Mouse (Mus musculus): ENCODE measurements around the gene Tln1. TPM values are rescaled to one million over a fixed set of nuclear protein-coding genes. Genes with fewer than 3 reads are reported as not detected.

Gene Tln1
- total RNA-seq, 1 experiment from 2014 or later = 201 TPM

Other genes with a start within 250 kb of the Tln1 start
- gene Rusc2, start 180.7 kb downstream of the Tln1 start, total RNA-seq (2021) = 34.8 and 38.6 TPM in 2 replicates
- not detected in 2 replicates for gene Fam166b, start 133.6 kb downstream of the Tln1 start, total RNA-seq (2021)
- gene Tesk1, start 120.8 kb downstream of the Tln1 start, total RNA-seq (2021) = 53.9 and 59.0 TPM in 2 replicates
- gene Cd72, start 108.1 kb downstream of the Tln1 start, total RNA-seq (2021) = 2.7 and 12.7 TPM in 2 replicates
- gene Sit1, start 79.0 kb downstream of the Tln1 start, total RNA-seq (2021) = 0.59 and 1.3 TPM in 2 replicates
- 48.3 and 50.0 TPM in 2 replicates for gene Ccdc107, start 69.8 kb downstream of the Tln1 start, total RNA-seq (2021)
- 5.2 and 6.8 TPM in 2 replicates for gene Arhgef39, start 63.0 kb downstream of the Tln1 start, total RNA-seq (2021)
- 0.37 and 0.83 TPM in 2 replicates for gene Car9, start 55.7 kb downstream of the Tln1 start, total RNA-seq (2021)
- 84.5 and 88.0 TPM in 2 replicates for gene Tpm2, start 38.9 kb downstream of the Tln1 start, total RNA-seq (2021)
- 108 and 117 TPM in 2 replicates for gene Creb3, start 359 bp downstream of the Tln1 start, total RNA-seq (2021)
- 43.3 and 52.6 TPM in 2 replicates for gene Rgp1, start 16.0 kb upstream of the Tln1 start, total RNA-seq (2021)
- 11.7 and 15.0 TPM in 2 replicates for gene Gba2, start 16.2 kb upstream of the Tln1 start, total RNA-seq (2021)
- gene Msmp, start 21.8 kb upstream of the Tln1 start, total RNA-seq (2021) = 2.1 and 2.3 TPM in 2 replicates
- gene Npr2, start 69.2 kb upstream of the Tln1 start, total RNA-seq (2021) = 36.4 and 43.9 TPM in 2 replicates
- 0.93 and 1.1 TPM in 2 replicates for gene Spag8, start 90.9 kb upstream of the Tln1 start, total RNA-seq (2021)
- gene Hint2, start 93.8 kb upstream of the Tln1 start, total RNA-seq (2021) = 91.7 and 99.5 TPM in 2 replicates
- gene Tmem8b, start 106.3 kb upstream of the Tln1 start, total RNA-seq (2021) = 7.2 and 9.9 TPM in 2 replicates
- gene Fam221b, start 106.5 kb upstream of the Tln1 start, total RNA-seq (2021) = 0.30 TPM in 1 of 2 replicates, not detected in the other
- gene Olfr70, start 138.1 kb upstream of the Tln1 start, total RNA-seq (2021) = not detected in 2 replicates
- not detected in 2 replicates for gene Olfr71, start 147.6 kb upstream of the Tln1 start, total RNA-seq (2021)
- gene Hrct1, start 164.5 kb upstream of the Tln1 start, total RNA-seq (2021) = 4.4 and 6.2 TPM in 2 replicates
- gene Spaar, start 167.3 kb upstream of the Tln1 start, total RNA-seq (2021) = 4.2 and 6.2 TPM in 2 replicates
- gene Olfr159, start 208.3 kb upstream of the Tln1 start, total RNA-seq (2021) = not detected in 2 replicates

Measured in adrenal gland, postnatal 14 days (tissue).